Mouse (Mus musculus): ENCODE measurements around the gene Rufy3.
"Not testable (repeated sequence)": the region's sequence is repeated elsewhere in the genome, so short reads cannot be mapped to it uniquely, and the experiment has no call there.

The Rufy3 gene

GRCm38 (mm10) chr5:88564501-88565147, at the start of gene Rufy3:
Gene Rufy3 (plus strand): TSS chr5:88565040.
- peak; percentile 89 for DNase-seq

- DNase-seq: peak; percentile 51
Observed at GRCm38 (mm10) chr5:88519232-88519631, 45.6 kb upstream of the Rufy3 start.

GRCm38 (mm10) chr5:88527657-88528056, 37.2 kb upstream of the Rufy3 start, which contains the start of gene Jchain:
Gene Jchain (minus strand): TSS chr5:88527891.
- no peak for DNase-seq

- no peak for DNase-seq
Observed at GRCm38 (mm10) chr5:88530908-88531307, 33.9 kb upstream of the Rufy3 start.

GRCm38 (mm10) chr5:88534697-88535096, 30.1 kb upstream of the Rufy3 start:
- peak; percentile 38 for DNase-seq

- no peak for DNase-seq
Observed at GRCm38 (mm10) chr5:88540845-88541244, 24.0 kb upstream of the Rufy3 start.

- peak; percentile 72 for DNase-seq
Observed at GRCm38 (mm10) chr5:88542651-88543282, 22.1 kb upstream of the Rufy3 start.

- not testable (repeated sequence) for DNase-seq
Observed at GRCm38 (mm10) chr5:88544411-88544810, 20.4 kb upstream of the Rufy3 start.

- no peak for DNase-seq
Observed at GRCm38 (mm10) chr5:88545536-88545935, 19.3 kb upstream of the Rufy3 start.

- DNase-seq: no peak
Observed at GRCm38 (mm10) chr5:88553271-88554085, 11.4 kb upstream of the Rufy3 start.

GRCm38 (mm10) chr5:88554086-88554886, 10.6 kb upstream of the Rufy3 start, which contains the start of gene Utp3:
Gene Utp3 (plus strand): TSS chr5:88554462.
- peak; percentile 95 for DNase-seq

GRCm38 (mm10) chr5:88558991-88559390, 5.8 kb upstream of the Rufy3 start:
- DNase-seq: no peak

- no peak for DNase-seq
Observed at GRCm38 (mm10) chr5:88561080-88561814, 3.6 kb upstream of the Rufy3 start.

- no peak for DNase-seq
Observed at GRCm38 (mm10) chr5:88562863-88563780, 1.7 kb upstream of the Rufy3 start.

GRCm38 (mm10) chr5:88565148-88566033, 551 bp downstream of the Rufy3 start:
- DNase-seq: peak; percentile 60

- no peak for DNase-seq
Observed at GRCm38 (mm10) chr5:88566034-88566841, 1.4 kb downstream of the Rufy3 start.

GRCm38 (mm10) chr5:88569541-88569940, 4.7 kb downstream of the Rufy3 start:
- DNase-seq: no peak

- DNase-seq: no peak
Observed at GRCm38 (mm10) chr5:88574829-88575228, 10.0 kb downstream of the Rufy3 start.

Measured in thymus, postnatal 14 days (tissue).